Mouse (Mus musculus) frontal cortex, postnatal 36 days (tissue): ENCODE results near the gene Bcl2l1.

Source experiments
- DNase-seq, 2 experiments: peaks; one replicate each; pipeline ENCODE4 v3.0.0; 2022; ENCODE audit warnings: low spot score in 2 of 2

The Bcl2l1 gene

DNA sequence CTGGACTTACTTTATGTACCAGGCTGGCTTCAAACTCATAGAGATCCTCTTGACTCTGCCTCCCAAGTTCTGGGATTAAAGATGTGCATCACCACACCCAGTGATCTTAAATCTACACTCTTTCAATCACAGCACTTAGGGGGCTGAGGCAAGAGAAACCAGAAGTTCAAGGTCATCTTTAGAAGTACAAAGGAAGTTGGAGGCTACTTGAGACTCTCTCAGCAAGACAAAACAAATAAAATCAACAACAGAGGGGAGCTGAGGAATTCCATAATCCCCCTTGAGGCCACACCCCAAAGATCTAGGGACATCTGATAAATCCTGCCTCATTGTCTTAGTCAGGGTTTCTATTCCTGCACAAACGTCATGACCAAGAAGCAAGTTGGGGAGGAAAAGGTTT, 59.3 kb downstream of the Bcl2l1 start:
- no peak for DNase-seq

DNA sequence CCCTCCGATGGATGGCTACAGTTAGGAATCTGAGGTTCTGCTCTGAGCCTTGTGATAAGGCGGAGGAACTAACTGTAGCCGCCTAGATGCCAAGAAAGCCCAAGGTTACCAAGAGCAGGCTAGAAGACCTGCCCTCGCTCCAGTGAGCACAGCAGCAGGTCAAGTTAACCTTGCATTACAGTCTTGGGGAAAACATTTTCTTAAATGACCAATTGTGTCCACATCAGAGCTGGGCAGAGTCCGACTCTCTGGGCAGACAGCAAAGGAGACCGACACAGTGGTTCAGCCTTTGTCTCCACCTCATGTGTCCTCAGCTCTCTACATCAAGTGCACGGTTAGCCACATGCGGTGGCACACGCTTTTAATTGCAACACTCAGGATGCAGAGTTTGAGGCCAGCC, 60.0 kb downstream of the Bcl2l1 start:
- DNase-seq = no peak

DNA sequence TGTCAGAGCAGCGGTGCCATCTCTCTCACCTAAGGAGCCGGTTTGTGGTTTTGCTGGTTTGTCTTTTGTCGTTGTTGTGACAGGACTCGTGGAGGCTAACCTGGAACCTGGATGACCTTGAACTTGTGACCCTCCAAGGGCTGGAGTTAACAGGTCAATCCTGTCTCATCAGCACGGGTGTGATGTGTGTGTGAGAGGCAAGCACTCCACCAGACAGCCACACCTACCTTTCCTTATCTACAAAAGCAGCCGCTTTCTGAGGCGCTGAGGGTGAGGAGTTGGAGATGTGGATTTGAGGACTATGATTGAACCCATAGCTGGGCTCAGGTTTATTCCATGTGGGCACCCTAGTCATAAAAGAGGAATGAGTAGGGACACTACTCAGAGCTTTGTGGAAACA, 61.9 kb downstream of the Bcl2l1 start:
- DNase-seq = no peak

DNA sequence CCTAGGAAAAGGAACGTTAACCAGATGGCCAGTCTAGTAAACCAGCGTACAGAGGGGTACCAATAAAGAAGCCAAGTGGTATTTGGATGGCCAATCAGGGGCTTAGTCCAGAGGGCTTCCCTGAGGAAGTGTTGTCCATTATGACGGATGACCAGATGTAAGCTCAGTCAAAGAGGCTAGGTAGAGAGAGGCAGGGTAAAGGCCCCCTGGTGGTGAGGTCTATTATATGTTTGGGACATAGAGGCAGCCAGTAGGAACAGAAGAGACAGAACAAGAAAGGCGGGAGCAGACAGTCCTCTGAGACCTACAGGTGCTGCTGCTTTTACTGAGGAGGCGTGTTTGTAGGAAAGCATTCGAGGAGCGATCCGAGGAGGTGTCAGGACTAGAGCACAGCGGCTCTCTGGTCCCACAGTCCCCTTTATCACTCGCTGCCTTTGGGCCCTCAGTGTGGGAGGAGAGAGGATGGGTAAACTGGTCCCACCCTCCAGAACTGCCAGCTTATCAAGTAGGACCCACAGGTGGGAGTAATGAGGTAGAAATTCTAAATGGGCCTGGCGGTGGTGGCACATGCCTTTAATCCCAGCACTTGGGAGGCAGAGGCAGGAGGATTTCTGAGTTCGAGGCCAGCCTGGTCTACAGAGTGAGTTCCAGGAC, 63.8 kb downstream of the Bcl2l1 start:
- no peak for DNase-seq

DNA sequence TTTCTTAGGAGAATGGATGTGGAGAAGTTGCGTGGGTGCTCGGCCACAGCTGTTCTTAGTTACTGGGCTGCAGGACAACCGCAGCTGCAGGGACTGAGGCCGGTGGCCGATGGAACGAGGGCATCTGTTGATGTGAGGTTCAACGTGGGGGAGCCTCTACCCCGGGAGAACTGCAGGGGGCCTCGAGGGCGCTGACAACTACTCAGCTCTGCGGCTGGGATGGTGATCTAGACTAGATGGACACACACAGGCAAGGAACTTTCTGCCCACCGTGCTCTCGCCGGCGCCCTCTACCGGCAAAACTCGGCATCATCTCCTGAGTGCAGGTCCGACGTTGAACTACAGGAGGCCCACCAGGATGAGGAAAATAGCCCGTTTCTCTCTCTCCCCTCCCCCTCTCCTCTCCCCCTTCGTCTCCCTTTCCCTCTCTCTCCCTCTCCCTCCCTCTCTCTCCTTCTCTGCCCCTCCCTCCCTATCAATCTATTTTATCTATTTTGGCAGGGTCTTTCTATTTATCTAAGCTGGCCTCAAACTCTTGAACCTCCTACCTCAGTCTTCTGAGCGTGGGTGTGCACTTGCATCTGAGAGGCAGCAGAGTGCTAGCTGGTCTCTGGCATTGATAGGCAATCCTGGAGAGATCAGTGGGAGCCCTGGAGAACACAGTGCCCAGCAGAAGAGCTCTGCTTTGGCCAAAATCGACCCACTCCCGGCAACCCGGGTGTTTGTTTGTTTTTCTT, 65.0 kb downstream of the Bcl2l1 start:
- DNase-seq = peak; percentile 86 to 87

DNA sequence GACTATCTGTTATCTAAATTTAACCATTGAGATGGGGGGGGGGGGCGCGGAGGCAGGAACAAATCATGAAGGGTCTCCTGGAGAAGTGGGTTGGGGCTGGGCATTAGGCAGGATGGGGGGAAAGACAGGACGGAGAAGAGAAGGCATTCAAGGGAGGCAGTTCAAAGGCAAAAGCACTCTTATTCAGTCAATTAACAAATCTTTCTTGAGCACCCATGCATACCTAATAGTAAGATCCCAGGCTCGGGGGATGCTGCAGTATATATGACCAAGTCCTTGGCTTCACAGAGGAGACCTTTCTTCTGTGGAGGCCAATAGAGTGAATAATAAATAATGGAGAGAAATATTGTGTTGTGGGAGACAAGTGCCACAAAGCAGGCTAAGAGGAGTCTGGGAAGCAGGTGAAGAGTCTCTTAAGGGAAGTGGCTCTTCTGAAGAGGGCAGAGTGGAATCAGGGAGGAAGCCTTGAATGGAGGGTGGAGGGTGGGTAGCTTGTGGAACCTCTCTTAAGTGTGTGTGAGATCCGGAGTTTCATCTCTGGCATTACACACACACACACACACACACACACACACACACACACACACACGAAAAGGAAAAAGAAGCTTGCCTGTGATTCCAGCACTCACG, 66.4 kb downstream of the Bcl2l1 start:
- no peak for DNase-seq

DNA sequence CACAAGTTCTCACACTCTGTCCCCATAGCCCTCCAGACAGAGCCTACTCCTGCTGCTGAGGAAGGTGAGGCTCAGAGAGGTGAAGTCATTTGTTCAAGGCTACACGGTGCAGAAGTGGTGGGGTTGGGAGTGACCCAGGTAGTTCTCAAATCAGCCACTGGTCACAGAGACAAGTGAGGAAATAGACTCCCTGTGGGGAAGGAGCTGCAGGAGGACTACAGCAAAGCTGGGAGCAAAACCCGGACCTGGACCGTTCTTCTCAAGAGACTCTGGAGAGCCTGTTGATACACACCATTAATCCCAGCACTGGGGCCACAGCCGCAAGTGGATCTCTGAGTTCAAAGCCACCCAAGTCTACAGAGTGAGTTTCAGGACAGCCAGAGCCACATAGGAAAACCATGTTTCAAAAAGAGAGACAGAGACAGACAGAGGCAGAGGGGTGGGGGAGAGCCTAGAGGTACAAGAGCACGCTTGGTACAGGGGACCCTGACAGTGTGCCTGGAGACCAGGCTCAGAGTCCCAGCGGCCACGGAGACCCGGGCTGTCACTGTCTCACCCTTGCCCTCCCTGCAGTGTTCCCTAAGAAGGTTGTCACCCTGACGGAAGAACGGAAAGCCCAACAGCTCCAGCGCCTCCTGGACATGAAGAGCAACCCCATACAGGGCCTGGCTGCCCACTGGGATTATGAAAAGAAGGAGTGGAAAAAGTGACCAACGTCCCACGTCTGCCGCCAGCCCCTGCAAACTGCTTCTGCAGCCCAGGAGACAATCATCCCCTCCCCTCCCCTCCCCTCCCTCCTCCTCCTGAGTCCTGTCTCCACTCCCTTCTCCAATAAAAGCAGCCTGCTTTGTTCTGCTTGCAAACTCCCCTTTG, 67.1 kb downstream of the Bcl2l1 start:
- DNase-seq = no peak

DNA sequence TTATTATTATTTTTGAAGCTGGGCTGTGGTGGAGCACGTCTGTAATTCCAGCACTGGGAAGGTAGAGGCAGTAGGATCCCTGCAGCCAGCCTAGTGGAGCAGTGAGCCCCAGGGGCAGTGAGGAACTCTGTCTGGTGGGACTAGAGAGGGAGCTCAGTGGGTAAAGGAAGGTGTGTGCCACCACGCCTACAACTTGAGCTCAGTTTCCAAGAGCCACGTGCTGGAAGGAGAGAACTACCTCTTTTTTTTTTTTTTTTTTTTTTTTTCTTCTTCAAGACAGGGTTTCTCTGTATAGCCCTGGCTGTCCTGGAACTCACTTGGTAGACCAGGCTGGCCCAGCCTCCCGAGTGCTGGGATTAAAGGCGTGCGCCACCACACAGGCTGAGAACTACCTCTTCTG, 68.2 kb downstream of the Bcl2l1 start:
- DNase-seq = no peak

DNA sequence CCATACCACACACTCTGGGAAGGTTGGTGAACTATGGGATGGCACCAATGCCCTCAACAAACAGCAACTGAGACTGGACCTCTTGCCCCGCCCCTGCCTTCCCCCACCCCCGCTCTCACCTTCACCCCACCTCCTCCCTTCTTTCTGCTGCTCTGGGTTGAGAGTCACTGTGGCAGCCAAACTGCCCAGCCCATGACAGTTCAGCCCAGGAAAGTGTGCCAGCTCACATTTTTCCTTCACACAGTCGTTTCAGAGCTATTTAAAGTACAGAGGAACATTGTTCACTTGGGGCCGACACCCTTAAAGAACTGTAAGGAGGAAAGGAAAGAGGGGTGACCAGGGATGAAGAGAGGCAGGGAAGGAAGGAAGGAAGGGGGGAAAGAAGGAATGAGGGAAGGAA, 73.2 kb downstream of the Bcl2l1 start:
- no peak for DNase-seq

DNA sequence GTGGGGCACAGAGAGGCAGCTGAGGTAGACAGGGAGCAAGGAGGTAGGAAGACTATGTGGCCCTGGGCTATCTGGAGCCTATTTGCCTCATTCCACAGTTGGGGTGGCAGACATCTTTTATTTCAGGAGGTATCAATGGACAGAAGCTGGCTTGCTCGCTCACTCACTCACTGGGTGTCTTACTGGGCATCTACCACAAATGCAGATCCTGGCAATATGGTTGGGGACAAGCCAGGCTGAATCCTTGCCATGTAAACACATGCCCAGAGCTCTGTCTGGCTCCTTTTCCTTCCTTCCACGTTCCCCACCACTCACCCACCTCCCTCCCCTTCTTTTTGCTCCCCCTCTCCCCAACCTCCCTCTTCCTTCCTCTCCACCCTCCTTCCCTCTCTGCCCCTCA, 74.0 kb downstream of the Bcl2l1 start:
- DNase-seq = no peak

DNA sequence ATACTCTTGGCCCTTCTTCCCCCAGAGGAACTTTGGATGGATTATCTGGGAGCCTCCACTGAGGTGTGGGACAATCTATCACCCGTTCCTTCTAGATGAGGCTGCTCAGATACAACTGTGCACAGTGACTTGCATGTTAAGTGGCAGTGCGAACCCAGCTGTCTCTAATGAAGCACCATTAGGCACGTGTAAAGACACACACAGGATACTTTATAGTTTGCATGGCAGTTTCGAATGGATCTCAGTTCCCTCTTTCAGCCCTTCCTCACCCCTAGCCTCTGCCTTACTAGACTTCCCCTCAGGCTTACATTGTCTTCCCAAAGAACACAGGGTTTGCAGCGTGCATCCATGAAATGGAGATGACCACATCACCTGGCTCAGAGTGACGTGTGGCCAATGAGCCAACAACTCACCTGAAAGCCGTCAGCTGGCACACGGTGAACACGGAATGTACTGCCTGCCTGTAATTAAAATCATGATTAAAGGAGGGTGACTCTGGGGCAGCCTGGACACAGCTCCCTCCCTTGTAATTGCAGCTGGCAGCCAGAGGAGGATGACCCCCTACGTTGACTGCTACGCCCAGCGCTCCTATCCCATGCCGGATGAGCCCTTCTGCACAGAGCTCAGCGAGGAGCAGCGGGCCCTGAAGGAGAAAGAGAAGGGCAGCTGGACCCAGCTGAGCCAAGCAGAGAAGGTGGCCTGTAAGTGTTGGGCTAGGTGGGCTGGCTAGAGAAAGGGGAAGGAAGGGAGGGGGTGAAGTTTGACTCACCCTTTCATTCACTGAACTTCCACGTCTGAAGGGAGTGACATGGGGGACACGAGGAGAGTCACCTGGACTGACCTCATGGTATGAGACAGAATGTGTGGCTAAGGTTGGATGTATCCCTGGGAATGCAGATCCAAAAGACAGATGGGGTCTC, 74.8 kb downstream of the Bcl2l1 start:
- DNase-seq = no peak

DNA sequence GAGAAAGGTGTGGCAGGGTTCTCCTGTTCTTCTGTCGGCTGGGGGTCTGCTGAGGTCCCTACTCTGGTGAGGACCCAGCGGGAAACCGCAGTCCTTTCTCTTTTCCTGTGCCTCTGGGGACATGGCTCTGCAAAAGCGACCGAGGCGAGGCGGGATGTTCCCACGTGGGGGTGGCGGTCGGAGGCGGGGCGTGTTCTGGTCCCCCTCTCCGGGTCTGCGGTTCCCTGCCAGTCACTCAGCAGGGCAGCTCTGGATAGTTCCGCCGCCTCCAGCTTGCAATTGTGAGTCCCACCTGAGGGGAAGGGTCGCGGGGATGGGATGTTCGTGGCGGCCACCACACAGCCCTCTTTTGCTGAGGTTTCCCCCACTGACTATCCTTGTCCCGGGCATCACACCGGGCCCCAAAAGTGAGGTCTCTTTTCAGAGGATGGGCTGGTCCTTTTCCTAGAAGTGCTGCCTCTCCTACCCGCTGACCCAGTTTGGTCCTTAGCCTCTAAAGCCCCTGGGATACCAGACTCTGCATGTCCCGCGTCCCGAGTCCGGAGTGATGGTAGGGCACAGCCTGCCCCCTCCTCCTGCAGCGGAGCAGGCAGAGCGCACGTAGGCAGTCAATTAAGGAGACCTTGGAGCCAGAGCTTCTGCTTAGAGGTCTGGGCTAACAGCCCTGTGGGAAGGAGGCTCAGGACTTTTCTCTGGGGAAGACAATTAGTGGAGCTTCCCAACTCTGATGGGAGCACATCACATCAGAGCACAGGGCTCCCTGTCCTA, 77.4 kb downstream of the Bcl2l1 start, which contains the start of gene Cox4i2:
Cox4i2 (plus strand) TSS at position 230 of the 768 bp plus-strand sequence.
- DNase-seq = no peak

DNA sequence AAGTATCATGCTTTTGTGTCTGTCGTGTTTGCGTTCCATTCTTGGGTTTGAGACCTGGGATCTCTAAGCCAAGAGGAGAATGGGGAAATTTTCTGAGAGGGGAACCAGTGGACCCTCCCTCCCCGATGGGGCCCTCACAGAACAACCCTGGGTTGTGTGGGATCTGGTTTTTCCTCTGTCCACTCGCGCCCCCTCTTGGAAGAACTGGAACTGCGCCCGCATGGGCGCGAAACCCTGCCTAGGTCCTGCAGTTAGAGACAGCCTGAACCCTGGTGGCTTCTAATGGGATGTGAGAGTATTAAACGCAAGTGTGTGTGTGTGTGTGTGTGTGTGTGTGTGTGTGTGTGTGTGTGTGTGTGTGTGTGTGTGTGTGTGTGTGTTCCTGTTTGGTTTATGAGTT, 89.1 kb downstream of the Bcl2l1 start:
- no peak for DNase-seq

DNA sequence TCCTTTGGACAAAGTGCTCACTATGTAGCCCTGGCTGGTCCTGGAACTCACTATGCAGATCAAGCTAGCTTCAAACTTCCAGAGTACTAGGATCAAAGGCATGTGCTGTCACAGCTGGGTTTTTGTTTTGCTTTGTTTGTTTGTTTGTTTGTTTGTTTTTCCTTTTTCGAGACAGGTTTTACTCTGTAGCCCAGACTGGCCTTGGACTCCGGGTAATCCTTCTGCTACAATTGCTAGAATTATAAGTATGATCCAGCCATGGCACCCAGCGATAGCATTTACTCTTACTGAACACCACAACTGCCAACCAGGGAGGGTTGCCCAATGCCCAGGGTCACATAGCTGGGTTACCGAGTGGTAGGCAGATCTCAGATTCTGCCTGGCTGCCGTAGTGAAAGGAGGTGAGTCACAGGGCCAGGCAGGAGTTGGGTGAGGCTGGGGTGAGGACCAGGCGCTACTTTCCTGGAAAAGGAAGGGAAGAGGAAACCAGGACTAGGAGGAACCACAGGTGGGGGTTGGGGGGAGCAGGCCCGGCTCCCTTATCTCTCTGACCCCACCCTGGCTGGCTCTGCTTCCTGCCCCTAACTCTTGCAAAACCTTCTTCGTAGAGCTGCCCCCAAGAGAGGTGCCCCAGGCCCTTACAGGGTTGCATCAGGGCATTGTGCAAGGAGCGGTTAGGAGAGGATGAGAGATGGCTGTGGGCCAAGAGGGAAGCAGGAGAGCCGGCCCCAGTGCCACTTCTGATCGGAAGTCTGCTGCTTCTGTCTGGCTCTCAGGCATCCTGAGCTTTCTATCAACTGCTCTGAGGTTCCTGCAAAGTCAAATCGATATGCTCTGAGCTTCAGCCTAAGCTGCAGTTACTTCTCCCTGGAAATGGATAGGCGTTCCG, 90.1 kb downstream of the Bcl2l1 start:
- no peak for DNase-seq

DNA sequence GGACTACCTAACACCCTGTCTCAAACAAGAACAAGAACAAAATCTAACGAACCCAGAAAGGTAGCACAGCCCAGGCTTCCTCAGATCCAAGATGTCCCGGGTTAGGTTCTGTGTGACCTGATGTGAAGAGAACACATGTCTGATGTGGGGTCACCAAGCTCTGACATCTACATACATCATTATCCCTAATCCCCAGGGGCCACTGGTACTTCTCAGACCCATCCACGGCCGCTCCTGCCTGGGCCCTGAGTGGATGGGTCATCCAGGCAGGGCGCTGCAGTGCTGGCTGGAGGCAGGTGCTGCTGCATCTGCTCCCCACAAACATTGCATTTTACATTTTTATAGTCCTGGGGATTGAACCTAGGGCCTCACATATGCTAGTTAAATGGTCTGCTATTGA, 91.0 kb downstream of the Bcl2l1 start:
- no peak for DNase-seq

DNA sequence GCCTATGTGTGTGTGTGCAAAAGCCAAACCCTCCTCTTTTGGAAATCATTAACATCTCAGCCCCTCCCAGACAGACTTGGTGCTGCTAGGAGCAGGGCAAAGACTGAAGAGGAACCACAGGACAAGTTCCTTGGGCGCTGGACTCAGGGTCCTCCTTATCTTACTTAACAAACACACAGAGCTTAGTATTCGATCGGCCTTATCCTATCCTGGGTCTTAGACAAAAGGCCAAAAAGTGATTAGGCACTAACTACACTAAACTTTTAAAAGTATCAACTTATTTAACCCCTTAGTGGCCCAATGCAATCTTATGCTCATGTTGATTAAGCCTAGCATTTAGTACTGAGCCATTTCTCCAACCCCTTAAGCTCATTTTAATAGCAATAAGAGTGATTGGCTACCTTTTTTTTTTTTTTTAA, 91.7 kb downstream of the Bcl2l1 start:
- no peak for DNase-seq

DNA sequence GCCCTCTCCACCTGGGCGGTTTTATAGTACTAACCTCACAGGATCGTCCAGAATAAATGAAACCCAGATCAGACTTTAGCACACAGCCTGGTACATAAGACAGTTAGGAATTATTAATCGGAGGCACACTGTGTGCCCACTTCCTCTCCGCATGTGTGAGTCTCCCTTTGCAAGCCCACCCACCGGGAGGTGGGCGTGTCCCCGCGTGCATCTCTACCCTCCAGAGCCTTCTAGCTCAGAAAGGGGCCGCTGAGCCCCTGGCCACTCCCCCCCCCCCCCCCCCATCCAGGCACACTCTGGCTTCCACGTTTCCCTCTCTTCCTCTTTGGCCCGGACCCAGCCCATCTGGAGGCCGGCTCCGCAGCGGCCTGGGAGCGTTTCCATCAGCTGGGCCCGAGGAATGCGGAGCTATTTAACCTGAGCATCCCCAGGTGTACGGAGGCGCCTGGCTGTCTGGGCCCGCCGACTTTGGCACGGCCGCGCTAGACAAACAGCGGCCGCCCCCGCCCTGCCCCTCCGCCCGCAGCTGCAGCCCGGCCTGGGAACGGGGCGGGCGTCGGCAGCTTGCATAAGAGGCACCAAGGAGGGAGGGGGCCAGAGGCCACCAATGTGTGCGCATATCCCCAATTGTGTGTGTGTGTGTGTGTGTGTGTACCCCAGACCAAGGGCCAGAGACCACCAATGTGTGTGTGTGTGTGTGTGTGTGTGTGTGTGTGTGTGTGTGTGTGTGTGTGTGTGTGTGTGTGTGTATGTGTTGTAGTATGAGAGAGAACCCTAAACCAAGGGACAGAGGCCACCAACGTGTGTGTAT, 92.3 kb downstream of the Bcl2l1 start:
- DNase-seq = peak in 1 of 2 experiments; percentile 20

DNA sequence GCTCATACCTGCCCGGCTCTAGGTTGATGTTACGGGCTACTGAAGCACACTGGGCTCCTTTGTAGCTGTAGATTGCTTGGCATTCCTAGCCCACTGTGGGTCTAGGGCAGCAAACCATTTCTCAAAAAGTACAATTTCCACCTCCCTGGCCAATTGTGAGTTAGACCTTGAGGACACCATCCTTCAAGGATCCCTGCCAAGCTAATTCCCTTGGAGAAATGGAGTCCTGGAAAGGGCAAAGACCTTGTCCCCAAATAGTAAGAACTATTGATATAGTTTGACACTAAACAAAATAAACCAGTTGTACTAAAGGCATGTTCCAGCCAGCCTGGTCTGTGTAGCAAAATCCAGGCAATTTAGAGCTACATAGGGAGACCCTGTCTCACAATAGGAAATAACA, 93.2 kb downstream of the Bcl2l1 start:
- DNase-seq = no peak
